Mouse (Mus musculus): ENCODE data around the gene Cdh12. TPM values are rescaled to one million over a fixed set of nuclear protein-coding genes. Genes with fewer than 3 reads are reported as not detected.

Gene Cdh12
- total RNA-seq, 1 experiment = not detected

DNA sequence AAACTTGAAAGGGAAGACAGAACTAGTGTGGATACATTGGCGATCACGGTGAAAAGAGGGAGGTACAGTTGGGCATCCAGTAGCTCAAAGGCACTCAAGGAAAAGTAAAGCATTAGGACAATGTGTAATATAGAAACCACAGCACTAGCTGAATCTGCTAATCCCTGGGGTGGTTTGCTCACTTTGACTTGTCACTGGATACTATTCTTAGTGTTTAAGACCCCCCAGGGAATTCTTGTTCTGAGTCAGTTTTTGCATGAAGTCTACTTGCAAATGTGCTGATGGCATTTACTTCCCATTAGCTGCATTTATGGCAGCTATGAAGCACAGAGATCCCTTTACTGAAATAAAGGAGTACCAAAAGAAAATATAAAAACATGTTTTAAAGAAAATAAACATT lies 1095.7 kb downstream of the Cdh12 start:
- no peak overlapping the region for H3K27ac ChIP-seq (ENCODE audit: insufficient read depth, low read depth, low read length, poor library complexity, severe bottlenecking)
- H3K4me1 ChIP-seq (ENCODE audit: control insufficient read depth in 2 of 2, insufficient read depth in 2 of 2, low read length in 2 of 2, poor library complexity in 1 of 2) = no peaks in the 10 kb centered on the region
- H3K9me3 ChIP-seq (ENCODE audit: control insufficient read depth, insufficient read depth, low read depth, low read length) = no peaks in the 10 kb centered on the region
- no peak overlapping the region for H3K4me3 ChIP-seq (ENCODE audit: insufficient read depth in 1 of 2, low read depth in 1 of 2, low read length in 2 of 2, poor library complexity in 1 of 2, severe bottlenecking in 1 of 2)
- no peak for DNase-seq (ENCODE audit: low read depth, low spot score)
- in situ Hi-C loops (cut with MboI; ENCODE audit: low sequenced_read_pairs in 2 of 2, unreplicated experiment in 2 of 2) = no loop called here
- TF ChIP-seq MAFK (IDR thresholded peaks at IDR 0.05; ENCODE audit: insufficient read depth, low read depth, low read length) = no peak
- TF ChIP-seq CHD2 (IDR thresholded peaks at IDR 0.05; ENCODE audit: low read depth, low read length) = no peak
- no peak for TF ChIP-seq ZC3H11A (IDR thresholded peaks at IDR 0.05; ENCODE audit: borderline replicate concordance, low read depth, low read length)
- no peak for TF ChIP-seq ZNF384 (IDR thresholded peaks at IDR 0.05; ENCODE audit: low read depth, low read length)
- TF ChIP-seq HCFC1 (IDR thresholded peaks at IDR 0.05; ENCODE audit: borderline replicate concordance, insufficient read depth, low read length) = no peak
- H3K36me3 ChIP-seq (ENCODE audit: control insufficient read depth, insufficient read depth, low read length, poor library complexity, severe bottlenecking) = no peaks in the 10 kb centered on the region
- no peak overlapping the region for H3K9ac ChIP-seq (ENCODE audit: insufficient read depth, low read depth, low read length, poor library complexity, severe bottlenecking)

DNA sequence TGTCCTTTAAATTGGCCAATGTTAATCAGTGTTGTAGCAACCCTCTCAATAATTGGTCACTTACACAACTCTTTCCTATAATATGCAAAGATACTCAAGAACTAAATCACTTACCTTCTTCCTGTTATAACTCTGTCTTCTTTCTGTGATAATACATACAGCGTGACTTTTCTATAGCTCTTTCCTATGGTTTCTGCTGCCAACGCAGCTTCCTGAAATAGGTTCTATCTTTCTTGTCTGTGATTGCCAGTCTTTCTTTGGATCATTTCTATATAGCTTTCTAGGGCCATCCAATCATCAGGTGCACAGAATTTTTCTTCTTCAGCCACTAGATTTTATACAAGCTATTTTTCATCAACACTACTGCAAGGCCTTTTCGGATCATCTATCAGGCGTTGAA lies 1106.9 kb downstream of the Cdh12 start:
- Histone ChIP-seq H3K27ac (ENCODE audit: insufficient read depth, low read depth, low read length, poor library complexity, severe bottlenecking) (no peak overlapping the region), H3K4me3 (ENCODE audit: insufficient read depth in 1 of 2, low read depth in 1 of 2, low read length in 2 of 2, poor library complexity in 1 of 2, severe bottlenecking in 1 of 2) (no peak overlapping the region), H3K9ac (ENCODE audit: insufficient read depth, low read depth, low read length, poor library complexity, severe bottlenecking) (no peak overlapping the region), H3K9me3 (ENCODE audit: control insufficient read depth, insufficient read depth, low read depth, low read length) (no peaks in the 10 kb centered on the region), H3K4me1 (ENCODE audit: control insufficient read depth in 2 of 2, insufficient read depth in 2 of 2, low read length in 2 of 2, poor library complexity in 1 of 2) (no peaks in the 10 kb centered on the region), H3K36me3 (ENCODE audit: control insufficient read depth, insufficient read depth, low read length, poor library complexity, severe bottlenecking) (no peaks in the 10 kb centered on the region)
- in situ Hi-C loops (cut with MboI; ENCODE audit: low sequenced_read_pairs in 2 of 2, unreplicated experiment in 2 of 2) = no loop called here
- TF ChIP-seq ZNF384 (IDR thresholded peaks at IDR 0.05; ENCODE audit: low read depth, low read length) (no peak), MAFK (IDR thresholded peaks at IDR 0.05; ENCODE audit: insufficient read depth, low read depth, low read length) (no peak), CHD2 (IDR thresholded peaks at IDR 0.05; ENCODE audit: low read depth, low read length) (no peak), ZC3H11A (IDR thresholded peaks at IDR 0.05; ENCODE audit: borderline replicate concordance, low read depth, low read length) (no peak), HCFC1 (IDR thresholded peaks at IDR 0.05; ENCODE audit: borderline replicate concordance, insufficient read depth, low read length) (no peak)
- no peak for DNase-seq (ENCODE audit: low read depth, low spot score)

DNA sequence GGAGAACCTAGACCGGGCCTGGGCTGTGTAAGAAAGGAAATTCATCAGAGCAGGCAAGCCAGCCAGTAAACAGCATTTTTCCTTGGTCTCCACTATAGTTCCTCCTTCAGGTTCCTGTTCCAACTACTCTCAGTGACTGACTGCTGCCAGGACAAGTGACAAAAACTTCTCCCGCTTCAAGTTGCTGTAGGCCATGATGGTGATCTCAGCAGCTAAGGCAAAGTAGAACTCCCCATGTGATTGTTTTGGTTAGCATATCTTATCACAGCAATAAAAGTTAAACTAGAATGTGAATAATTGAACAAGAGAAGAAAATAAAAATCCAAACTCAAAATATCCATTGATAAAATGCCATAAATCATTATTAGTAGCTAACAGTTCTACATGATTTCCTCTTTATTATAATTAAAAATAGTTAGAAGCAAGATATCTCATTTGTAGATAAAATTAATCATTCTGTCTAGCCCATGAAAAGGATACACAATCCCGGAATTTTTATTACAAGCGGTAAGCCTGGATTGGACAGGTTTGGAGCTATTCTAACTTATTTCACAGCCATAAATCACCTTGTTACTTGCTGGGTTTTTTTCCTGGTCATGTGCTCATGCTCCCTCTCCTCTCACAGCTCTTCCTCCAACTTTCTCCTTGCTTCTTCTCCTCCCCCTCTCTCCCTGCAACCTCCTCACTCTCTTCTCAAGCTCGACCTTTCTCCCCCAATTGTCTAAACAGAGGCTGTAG lies 1117.4 kb downstream of the Cdh12 start:
- no peaks in the 10 kb centered on the region for H3K36me3 ChIP-seq (ENCODE audit: control insufficient read depth, insufficient read depth, low read length, poor library complexity, severe bottlenecking)
- in situ Hi-C loops (cut with MboI; ENCODE audit: low sequenced_read_pairs in 2 of 2, unreplicated experiment in 2 of 2) = no loop called here
- no peaks in the 10 kb centered on the region for H3K4me1 ChIP-seq (ENCODE audit: control insufficient read depth in 2 of 2, insufficient read depth in 2 of 2, low read length in 2 of 2, poor library complexity in 1 of 2)
- TF ChIP-seq HCFC1 (IDR thresholded peaks at IDR 0.05; ENCODE audit: borderline replicate concordance, insufficient read depth, low read length) (no peak), ZNF384 (IDR thresholded peaks at IDR 0.05; ENCODE audit: low read depth, low read length) (no peak), ZC3H11A (IDR thresholded peaks at IDR 0.05; ENCODE audit: borderline replicate concordance, low read depth, low read length) (no peak), CHD2 (IDR thresholded peaks at IDR 0.05; ENCODE audit: low read depth, low read length) (no peak), MAFK (IDR thresholded peaks at IDR 0.05; ENCODE audit: insufficient read depth, low read depth, low read length) (no peak)
- no peak for DNase-seq (ENCODE audit: low read depth, low spot score)
- H3K4me3 ChIP-seq (ENCODE audit: insufficient read depth in 1 of 2, low read depth in 1 of 2, low read length in 2 of 2, poor library complexity in 1 of 2, severe bottlenecking in 1 of 2) = no peak overlapping the region
- no peak overlapping the region for H3K9ac ChIP-seq (ENCODE audit: insufficient read depth, low read depth, low read length, poor library complexity, severe bottlenecking)
- no peak overlapping the region for H3K27ac ChIP-seq (ENCODE audit: insufficient read depth, low read depth, low read length, poor library complexity, severe bottlenecking)
- no peaks in the 10 kb centered on the region for H3K9me3 ChIP-seq (ENCODE audit: control insufficient read depth, insufficient read depth, low read depth, low read length)

DNA sequence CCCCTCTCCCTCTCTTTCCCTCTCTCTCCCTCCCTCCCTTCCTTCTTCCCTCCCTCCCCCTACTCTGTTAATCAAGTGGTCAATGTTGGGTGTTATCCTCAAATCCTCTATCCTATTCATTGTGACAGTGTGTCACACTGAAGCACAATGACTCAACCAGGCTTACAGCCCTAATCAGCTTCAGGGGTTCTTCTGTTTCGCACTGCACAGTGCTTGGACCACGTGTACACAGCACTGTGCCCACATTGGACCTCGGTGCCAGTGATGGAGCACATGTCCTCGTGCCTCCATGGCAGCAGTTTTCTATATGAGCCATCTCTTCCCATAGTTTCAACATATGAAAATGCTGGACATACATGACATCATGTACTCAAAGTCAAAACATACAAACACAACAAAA lies 1155.4 kb downstream of the Cdh12 start:
- no peaks in the 10 kb centered on the region for H3K4me1 ChIP-seq (ENCODE audit: control insufficient read depth in 2 of 2, insufficient read depth in 2 of 2, low read length in 2 of 2, poor library complexity in 1 of 2)
- H3K9ac ChIP-seq (ENCODE audit: insufficient read depth, low read depth, low read length, poor library complexity, severe bottlenecking) = no peak overlapping the region
- no peak for DNase-seq (ENCODE audit: low read depth, low spot score)

More for the DNA sequence above, 1155.4 kb downstream of the Cdh12 start:
- Histone ChIP-seq H3K36me3 (ENCODE audit: control insufficient read depth, insufficient read depth, low read length, poor library complexity, severe bottlenecking) (no peaks in the 10 kb centered on the region), H3K27ac (ENCODE audit: insufficient read depth, low read depth, low read length, poor library complexity, severe bottlenecking) (no peak overlapping the region), H3K9me3 (ENCODE audit: control insufficient read depth, insufficient read depth, low read depth, low read length) (no peaks in the 10 kb centered on the region), H3K4me3 (ENCODE audit: insufficient read depth in 1 of 2, low read depth in 1 of 2, low read length in 2 of 2, poor library complexity in 1 of 2, severe bottlenecking in 1 of 2) (no peak overlapping the region)
- in situ Hi-C loops (cut with MboI; ENCODE audit: low sequenced_read_pairs in 2 of 2, unreplicated experiment in 2 of 2) = no loop called here
- TF ChIP-seq ZC3H11A (IDR thresholded peaks at IDR 0.05; ENCODE audit: borderline replicate concordance, low read depth, low read length) (no peak), CHD2 (IDR thresholded peaks at IDR 0.05; ENCODE audit: low read depth, low read length) (no peak), MAFK (IDR thresholded peaks at IDR 0.05; ENCODE audit: insufficient read depth, low read depth, low read length) (no peak), HCFC1 (IDR thresholded peaks at IDR 0.05; ENCODE audit: borderline replicate concordance, insufficient read depth, low read length) (no peak), ZNF384 (IDR thresholded peaks at IDR 0.05; ENCODE audit: low read depth, low read length) (no peak)

Other genes starting within 250 kb of the Cdh12 start
- 0.26 and 0.40 TPM in 2 replicates for gene Acot10, start 217.5 kb downstream of the Cdh12 start, total RNA-seq (2012; rRNA removed)

All from ES-E14 (cell line).